In genomic region chr9:78479308-78479707, GRCm38 (mm10) we compare ENCODE assay signal across 10 mouse cellular contexts. TPM values are rescaled to one million over a fixed set of nuclear protein-coding genes. Genes with fewer than 3 reads are reported as not detected.
DNase-seq lines count a peak whose midpoint lies in the region; ATAC-seq and TF ChIP-seq lines count a peak whose summit lies in the region.
"Not testable (repeated sequence)": the region's sequence is repeated elsewhere in the genome, so short reads cannot be mapped to it uniquely, and the experiment has no call there.
"Had no signal": no experiment of that assay in that cellular context is flagged by ENCODE, and none has a peak within 500 bp of the region (broad histone marks: within the 10 kb centered on the region; RNA-seq: fewer than 3 reads in every experiment).

No protein-coding gene starts in this region.

- TF ChIP-seq EP300 in heart, postnatal 0 days (IDR thresholded peaks at IDR 0.05; ENCODE audit: low read depth); lung, postnatal 0 days (IDR thresholded peaks at IDR 0.05): not testable (repeated sequence)

- H3K4me2 ChIP-seq in embryonic facial prominence, embryonic 11.5 days (ENCODE audit: low read depth, low read length): peak overlapping the region; percentile 47
- peak overlapping the region; percentile 68 for H3K4me2 ChIP-seq in forebrain, embryonic 15.5 days (replicated peaks)
- H3K4me2 ChIP-seq in heart, postnatal 0 days (ENCODE audit: low read depth, low read length): peak overlapping the region; percentile 70
- H3K4me2 ChIP-seq in intestine, embryonic 16.5 days (ENCODE audit: low read depth, low read length): peak overlapping the region; percentile 58
- H3K4me2 ChIP-seq in limb, embryonic 15.5 days: peak overlapping the region; percentile 51
- peak overlapping the region; percentile 17; the same call in 1 of the 2 replicates for H3K4me2 ChIP-seq in lung, postnatal 0 days (replicated peaks; ENCODE audit: low read depth, low read length)
- H3K4me2 ChIP-seq in neural tube, embryonic 12.5 days (replicated peaks): peak overlapping the region; percentile 69

- peaks cover 31% of the 10 kb centered on the region for H3K79me3 ChIP-seq in C2C12 (ENCODE audit: low read depth)

- H3K9ac ChIP-seq in embryonic facial prominence, embryonic 11.5 days (replicated peaks; ENCODE audit: low read length): peak overlapping the region; percentile 34; the same call in 1 of the 2 replicates
- peak overlapping the region; percentile 33 for H3K9ac ChIP-seq in forebrain, embryonic 15.5 days (replicated peaks)
- not testable (repeated sequence) for H3K9ac ChIP-seq in heart, postnatal 0 days (replicated peaks; ENCODE audit: low read depth, low read length); limb, embryonic 15.5 days; lung, postnatal 0 days (replicated peaks; ENCODE audit: low read depth)
- 0 out of 2 replicates have a peak overlapping the region, but pooled peaks have one; percentile 100 for H3K9ac ChIP-seq in intestine, embryonic 16.5 days (ENCODE audit: low read depth, low read length)
- 0 out of 2 replicates have a peak overlapping the region, but pooled peaks have one; percentile 6 for H3K9ac ChIP-seq in neural tube, embryonic 12.5 days

- 36% methylated on average over 7 of the region's 8 CpGs for WGBS in embryonic facial prominence, embryonic 11.5 days
- whole genome bisulfite sequencing in forebrain, embryonic 15.5 days: 24% methylated on average over 8 of the region's 8 CpGs
- WGBS in heart, postnatal 0 days: 14% methylated on average over 8 of the region's 8 CpGs
- WGBS in intestine, embryonic 16.5 days: 17% methylated on average over 6 of the region's 8 CpGs
- WGBS in limb, embryonic 15.5 days: 28% methylated on average over 8 of the region's 8 CpGs
- WGBS in lung, postnatal 0 days: 17% methylated on average over 8 of the region's 8 CpGs
- 33% methylated on average over 8 of the region's 8 CpGs for WGBS in neural tube, embryonic 12.5 days

- not testable (repeated sequence) for H3K27me3 ChIP-seq in C2C12 (ENCODE audit: control insufficient read depth, insufficient read depth, insufficient read length); embryonic facial prominence, embryonic 11.5 days (ENCODE audit: control insufficient read depth, insufficient read depth, low read length); forebrain, embryonic 15.5 days; heart, postnatal 0 days (ENCODE audit: control insufficient read depth, insufficient read depth, low read length); intestine, embryonic 16.5 days (replicated peaks; ENCODE audit: control insufficient read depth, insufficient read depth, low read length); limb, embryonic 15.5 days; lung, postnatal 0 days (replicated peaks; ENCODE audit: insufficient read depth, low read length); neural tube, embryonic 12.5 days (replicated peaks)

- H3K4me3 ChIP-seq in C2C12 (ENCODE audit: insufficient read depth, poor library complexity, severe bottlenecking): peak overlapping the region; percentile 85
- peak overlapping the region; percentile 99 for H3K4me3 ChIP-seq in embryonic facial prominence, embryonic 11.5 days (ENCODE audit: low read depth, low read length)
- H3K4me3 ChIP-seq in forebrain, embryonic 15.5 days: peak overlapping the region; percentile 95
- H3K4me3 ChIP-seq in heart, postnatal 0 days (ENCODE audit: low read depth, low read length): peak overlapping the region; percentile 79
- peak overlapping the region; percentile 98 for H3K4me3 ChIP-seq in intestine, embryonic 16.5 days (ENCODE audit: low read length)
- peak overlapping the region; percentile 89 for H3K4me3 ChIP-seq in limb, embryonic 15.5 days
- H3K4me3 ChIP-seq in lung, postnatal 0 days (ENCODE audit: low read depth, low read length): not testable (repeated sequence)
- H3K4me3 ChIP-seq in neural tube, embryonic 12.5 days: peak overlapping the region; percentile 29; the same call in 1 of the 2 replicates

- not testable (repeated sequence) for H3K9me3 ChIP-seq in embryonic facial prominence, embryonic 11.5 days (replicated peaks; ENCODE audit: control insufficient read depth, low read length); forebrain, embryonic 15.5 days; heart, postnatal 0 days (replicated peaks; ENCODE audit: control insufficient read depth, low read length); intestine, embryonic 16.5 days (ENCODE audit: control insufficient read depth, low read length); limb, embryonic 15.5 days; lung, postnatal 0 days (ENCODE audit: low read length); neural tube, embryonic 12.5 days

- H3K79me2 ChIP-seq in C2C12 (ENCODE audit: control insufficient read depth, insufficient read depth): peaks cover 38% of the 10 kb centered on the region

- H3K36me3 ChIP-seq in C2C12 (ENCODE audit: control insufficient read depth, insufficient read depth): peaks cover 44% of the 10 kb centered on the region
- H3K36me3 ChIP-seq in embryonic facial prominence, embryonic 11.5 days (replicated peaks; ENCODE audit: control insufficient read depth, insufficient read depth, low read depth, low read length); intestine, embryonic 16.5 days (ENCODE audit: control insufficient read depth, insufficient read depth, low read length): not testable (repeated sequence)
- H3K36me3 ChIP-seq in forebrain, embryonic 15.5 days: peaks cover 44% of the 10 kb centered on the region
- H3K36me3 ChIP-seq in heart, postnatal 0 days (replicated peaks; ENCODE audit: control insufficient read depth, insufficient read depth, low read length): peaks cover 46% of the 10 kb centered on the region
- H3K36me3 ChIP-seq in limb, embryonic 15.5 days: peaks cover 37% of the 10 kb centered on the region
- peaks cover 23% of the 10 kb centered on the region for H3K36me3 ChIP-seq in lung, postnatal 0 days (ENCODE audit: insufficient read depth, low read length)
- H3K36me3 ChIP-seq in neural tube, embryonic 12.5 days: peaks cover 31% of the 10 kb centered on the region

- not testable (repeated sequence) for ATAC-seq in embryonic facial prominence, embryonic 11.5 days (replicated peaks; ENCODE audit: insufficient number of reproducible peaks, low FRiP score, low TSS enrichment, low read depth); forebrain, embryonic 15.5 days (replicated peaks); heart, postnatal 0 days (ENCODE audit: insufficient read depth, low read depth); intestine, embryonic 16.5 days; limb, embryonic 15.5 days (ENCODE audit: insufficient number of reproducible peaks, low FRiP score, low TSS enrichment, low read depth); lung, postnatal 0 days; neural tube, embryonic 12.5 days (ENCODE audit: low FRiP score, low read depth)

- not testable (repeated sequence) for H3K4me1 ChIP-seq in embryonic facial prominence, embryonic 11.5 days (ENCODE audit: control insufficient read depth, insufficient read depth, low read length); heart, postnatal 0 days (ENCODE audit: control insufficient read depth, insufficient read depth); intestine, embryonic 16.5 days (ENCODE audit: control insufficient read depth, insufficient read depth, low read length); lung, postnatal 0 days (ENCODE audit: insufficient read depth, low read depth, low read length)
- peaks cover 42% of the 10 kb centered on the region for H3K4me1 ChIP-seq in forebrain, embryonic 15.5 days
- H3K4me1 ChIP-seq in limb, embryonic 15.5 days: peaks cover 11% of the 10 kb centered on the region; the same call in 1 of the 2 replicates
- H3K4me1 ChIP-seq in neural tube, embryonic 12.5 days: peaks cover 12% of the 10 kb centered on the region

- H3K27ac ChIP-seq in embryonic facial prominence, embryonic 11.5 days (replicated peaks; ENCODE audit: low read depth, low read length); forebrain, embryonic 15.5 days (replicated peaks); intestine, embryonic 16.5 days (ENCODE audit: low read length); lung, postnatal 0 days (ENCODE audit: low read length); neural tube, embryonic 12.5 days: not testable (repeated sequence)
- peak overlapping the region; percentile 25; the same call in 1 of the 2 replicates for H3K27ac ChIP-seq in heart, postnatal 0 days (ENCODE audit: low read depth)
- H3K27ac ChIP-seq in limb, embryonic 15.5 days: peak overlapping the region; percentile 33; the same call in 1 of the 2 replicates

- not testable (repeated sequence) for DNase-seq in embryonic facial prominence, embryonic 11.5 days (ENCODE audit: low spot score); heart, postnatal 0 days (ENCODE audit: low spot score); lung, postnatal 0 days (ENCODE audit: low spot score)

- peak overlapping the region; percentile 67 for H3ac ChIP-seq in C2C12 (ENCODE audit: control insufficient read depth, insufficient read length, low read depth)

- not testable (repeated sequence) for TF ChIP-seq CTCF in C2C12 (IDR thresholded peaks at IDR 0.05; ENCODE audit: control insufficient read depth, insufficient read depth, insufficient read length); heart, postnatal 0 days (IDR thresholded peaks at IDR 0.05; ENCODE audit: low read depth); lung, postnatal 0 days (IDR thresholded peaks at IDR 0.05)

RNA-seq across cellular contexts. Expression of gene Eef1a1, which starts 9.6 kb away (rescaled TPM):
- 7,691 TPM for polyA plus RNA-seq in C2C12 (2012; fragmentation: generic; extraction: Trizol)
- 5,291 and 5,417 TPM in 2 replicates for polyA plus RNA-seq in embryonic facial prominence, embryonic 11.5 days (2014; fragmentation: Nextera tagmentation; extraction: Ambion mirVana)
- polyA plus RNA-seq in forebrain, embryonic 15.5 days (2015; fragmentation: Nextera tagmentation; extraction: Ambion mirVana): 3,810 and 3,862 TPM in 2 replicates
- total RNA-seq in heart, postnatal 0 days (2014; rRNA removed; ENCODE audit: low replicate concordance): 7,011 and 7,051 TPM in 2 replicates
- polyA plus RNA-seq in heart, postnatal 0 days (2015; fragmentation: Nextera tagmentation; extraction: Ambion mirVana): 2,146 and 2,221 TPM in 2 replicates
- 4,065 and 4,271 TPM in 2 replicates for polyA plus RNA-seq in intestine, embryonic 16.5 days (2015; fragmentation: Nextera tagmentation; extraction: Ambion mirVana)
- polyA plus RNA-seq in limb, embryonic 15.5 days (2015; fragmentation: Nextera tagmentation; extraction: Ambion mirVana): 4,450 and 5,127 TPM in 2 replicates
- 2,930 and 3,003 TPM in 2 replicates for polyA plus RNA-seq in lung, postnatal 0 days (2015; fragmentation: Nextera tagmentation; extraction: Ambion mirVana)
- 3,212 and 3,225 TPM in 2 replicates for polyA plus RNA-seq in neural tube, embryonic 12.5 days (2016; fragmentation: Nextera tagmentation; extraction: Ambion mirVana)

RNA-seq across cellular contexts. Expression of gene Gm17324, which starts 30.7 kb away (rescaled TPM):
- polyA plus RNA-seq in C2C12 (2012; fragmentation: generic; extraction: Trizol): not detected
- polyA plus RNA-seq in embryonic facial prominence, embryonic 11.5 days (2014; fragmentation: Nextera tagmentation; extraction: Ambion mirVana): 0.32 and 0.70 TPM in 2 replicates
- polyA plus RNA-seq in forebrain, embryonic 15.5 days (2015; fragmentation: Nextera tagmentation; extraction: Ambion mirVana): 0.76 and 1.7 TPM in 2 replicates
- total RNA-seq in heart, postnatal 0 days (2014; rRNA removed; ENCODE audit: low replicate concordance): not detected in 2 replicates
- 0.63 and 0.74 TPM in 2 replicates for polyA plus RNA-seq in heart, postnatal 0 days (2015; fragmentation: Nextera tagmentation; extraction: Ambion mirVana)
- 0.24 and 0.48 TPM in 2 replicates for polyA plus RNA-seq in intestine, embryonic 16.5 days (2015; fragmentation: Nextera tagmentation; extraction: Ambion mirVana)
- polyA plus RNA-seq in limb, embryonic 15.5 days (2015; fragmentation: Nextera tagmentation; extraction: Ambion mirVana): 0.71 and 0.83 TPM in 2 replicates
- 0.80 and 0.88 TPM in 2 replicates for polyA plus RNA-seq in lung, postnatal 0 days (2015; fragmentation: Nextera tagmentation; extraction: Ambion mirVana)
- 0.78 and 1.2 TPM in 2 replicates for polyA plus RNA-seq in neural tube, embryonic 12.5 days (2016; fragmentation: Nextera tagmentation; extraction: Ambion mirVana)
- total RNA-seq: gastrocnemius, postnatal 14 days; heart, postnatal 25 days had no signal

RNA-seq across cellular contexts. Expression of gene Mto1, which starts 31.3 kb away (rescaled TPM):
- polyA plus RNA-seq in C2C12 (2012; fragmentation: generic; extraction: Trizol): 11.2 TPM
- polyA plus RNA-seq in embryonic facial prominence, embryonic 11.5 days (2014; fragmentation: Nextera tagmentation; extraction: Ambion mirVana): 21.4 and 24.7 TPM in 2 replicates
- polyA plus RNA-seq in forebrain, embryonic 15.5 days (2015; fragmentation: Nextera tagmentation; extraction: Ambion mirVana): 26.6 and 31.2 TPM in 2 replicates
- total RNA-seq in heart, postnatal 0 days (2014; rRNA removed; ENCODE audit: low replicate concordance): 22.4 and 27.3 TPM in 2 replicates
- polyA plus RNA-seq in heart, postnatal 0 days (2015; fragmentation: Nextera tagmentation; extraction: Ambion mirVana): 21.8 and 23.3 TPM in 2 replicates
- 25.0 and 27.0 TPM in 2 replicates for polyA plus RNA-seq in intestine, embryonic 16.5 days (2015; fragmentation: Nextera tagmentation; extraction: Ambion mirVana)
- 21.2 and 24.6 TPM in 2 replicates for polyA plus RNA-seq in limb, embryonic 15.5 days (2015; fragmentation: Nextera tagmentation; extraction: Ambion mirVana)
- 11.2 and 12.2 TPM in 2 replicates for polyA plus RNA-seq in lung, postnatal 0 days (2015; fragmentation: Nextera tagmentation; extraction: Ambion mirVana)
- polyA plus RNA-seq in neural tube, embryonic 12.5 days (2016; fragmentation: Nextera tagmentation; extraction: Ambion mirVana): 25.6 and 26.5 TPM in 2 replicates

RNA-seq across cellular contexts. Expression of gene Cgas, which starts 36.3 kb away (rescaled TPM):
- polyA plus RNA-seq in C2C12 (2012; fragmentation: generic; extraction: Trizol): 1.8 TPM
- 0.84 and 0.92 TPM in 2 replicates for polyA plus RNA-seq in embryonic facial prominence, embryonic 11.5 days (2014; fragmentation: Nextera tagmentation; extraction: Ambion mirVana)
- polyA plus RNA-seq in forebrain, embryonic 15.5 days (2015; fragmentation: Nextera tagmentation; extraction: Ambion mirVana): 0.50 TPM in 2 replicates
- total RNA-seq in heart, postnatal 0 days (2014; rRNA removed; ENCODE audit: low replicate concordance): 1.0 and 1.5 TPM in 2 replicates
- polyA plus RNA-seq in heart, postnatal 0 days (2015; fragmentation: Nextera tagmentation; extraction: Ambion mirVana): 0.82 and 0.83 TPM in 2 replicates
- polyA plus RNA-seq in intestine, embryonic 16.5 days (2015; fragmentation: Nextera tagmentation; extraction: Ambion mirVana): 1.6 and 1.9 TPM in 2 replicates
- 2.7 and 3.4 TPM in 2 replicates for polyA plus RNA-seq in limb, embryonic 15.5 days (2015; fragmentation: Nextera tagmentation; extraction: Ambion mirVana)
- polyA plus RNA-seq in lung, postnatal 0 days (2015; fragmentation: Nextera tagmentation; extraction: Ambion mirVana): 0.86 TPM in 2 replicates
- 0.73 and 1.3 TPM in 2 replicates for polyA plus RNA-seq in neural tube, embryonic 12.5 days (2016; fragmentation: Nextera tagmentation; extraction: Ambion mirVana)

Comparison
In these comparisons a context has a peak if more than half of its experiments do, and no peak if none do; other contexts are left out.
1. H3K4me2 ChIP-seq: peak in every context shown above with its lines; median percentile 70 in heart, postnatal 0 days; 69 in neural tube, embryonic 12.5 days; 68 in forebrain, embryonic 15.5 days; 58 in intestine, embryonic 16.5 days; 51 in limb, embryonic 15.5 days; 47 in embryonic facial prominence, embryonic 11.5 days; 17 in lung, postnatal 0 days.